Mouse (Mus musculus): ENCODE measurements around the gene Elavl4. TPM values are rescaled to one million over a fixed set of nuclear protein-coding genes. Genes with fewer than 3 reads are reported as not detected.

Gene Elavl4
- polyA plus RNA-seq, 1 experiment from 2014 or later, result 378 TPM

- WGBS, result 84% methylated on average over 11 of the region's 11 CpGs
- no peaks in the 10 kb centered on the region for H3K36me3 ChIP-seq (ENCODE audit: control insufficient read depth, insufficient read depth, low read length)
- H3K4me1 ChIP-seq (ENCODE audit: control insufficient read depth, insufficient read depth, low read length), result no peaks in the 10 kb centered on the region
- H3K4me2 ChIP-seq (ENCODE audit: low read depth), result no peak overlapping the region
- H3K27me3 ChIP-seq (ENCODE audit: control insufficient read depth, insufficient read depth, low read length), result no peaks in the 10 kb centered on the region
- no peak overlapping the region for H3K9ac ChIP-seq (ENCODE audit: low read length)
- H3K27ac ChIP-seq (ENCODE audit: low read depth, low read length), result no peak overlapping the region
- DNase-seq (ENCODE audit: low spot score) (no peak), ATAC-seq (ENCODE audit: insufficient read depth, low FRiP score, low TSS enrichment) (no peak)
- H3K4me3 ChIP-seq (ENCODE audit: low read depth, low read length), result no peak overlapping the region
- H3K9me3 ChIP-seq (ENCODE audit: control insufficient read depth, low read length), result no peaks in the 10 kb centered on the region
These were observed 45.1 kb downstream of the Elavl4 start for GRCm38 (mm10) chr4:110306559-110306958.

- Histone ChIP-seq H3K36me3 (ENCODE audit: control insufficient read depth, insufficient read depth, low read length) (no peaks in the 10 kb centered on the region), H3K9ac (ENCODE audit: low read length) (no peak overlapping the region), H3K4me3 (ENCODE audit: low read depth, low read length) (no peak overlapping the region), H3K4me1 (ENCODE audit: control insufficient read depth, insufficient read depth, low read length) (no peaks in the 10 kb centered on the region), H3K9me3 (ENCODE audit: control insufficient read depth, low read length) (no peaks in the 10 kb centered on the region), H3K27me3 (ENCODE audit: control insufficient read depth, insufficient read depth, low read length) (no peaks in the 10 kb centered on the region), H3K4me2 (ENCODE audit: low read depth) (no peak overlapping the region), H3K27ac (ENCODE audit: low read depth, low read length) (no peak overlapping the region)
- DNase-seq (ENCODE audit: low spot score) (no peak), ATAC-seq (ENCODE audit: insufficient read depth, low FRiP score, low TSS enrichment) (no peak)
- 86% methylated on average over 3 of the region's 3 CpGs for WGBS
These were observed 55.9 kb downstream of the Elavl4 start for GRCm38 (mm10) chr4:110295793-110296192.

- Histone ChIP-seq H3K9me3 (ENCODE audit: control insufficient read depth, low read length) (no peaks in the 10 kb centered on the region), H3K27me3 (ENCODE audit: control insufficient read depth, insufficient read depth, low read length) (no peaks in the 10 kb centered on the region), H3K36me3 (ENCODE audit: control insufficient read depth, insufficient read depth, low read length) (no peaks in the 10 kb centered on the region), H3K4me2 (ENCODE audit: low read depth) (no peak overlapping the region), H3K27ac (ENCODE audit: low read depth, low read length) (no peak overlapping the region), H3K4me3 (ENCODE audit: low read depth, low read length) (no peak overlapping the region), H3K9ac (ENCODE audit: low read length) (no peak overlapping the region), H3K4me1 (ENCODE audit: control insufficient read depth, insufficient read depth, low read length) (no peaks in the 10 kb centered on the region)
- ATAC-seq (ENCODE audit: insufficient read depth, low FRiP score, low TSS enrichment), result no peak
- DNase-seq (ENCODE audit: low spot score), result no peak
- WGBS, result 56% methylated on average over 5 of the region's 5 CpGs
These were observed 58.5 kb downstream of the Elavl4 start for GRCm38 (mm10) chr4:110293238-110293637.

GRCm38 (mm10) chr4:110292471-110292870 lies 59.2 kb downstream of the Elavl4 start:
- H3K27ac ChIP-seq (ENCODE audit: low read depth, low read length), result peak overlapping the region; percentile 73
- H3K36me3 ChIP-seq (ENCODE audit: control insufficient read depth, insufficient read depth, low read length), result no peaks in the 10 kb centered on the region
- H3K9ac ChIP-seq (ENCODE audit: low read length), result no peak overlapping the region; the same call in 1 of the 2 replicates
- 55% methylated on average over 10 of the region's 10 CpGs for WGBS
- H3K4me2 ChIP-seq (ENCODE audit: low read depth), result no peak overlapping the region
- H3K4me1 ChIP-seq (ENCODE audit: control insufficient read depth, insufficient read depth, low read length), result no peaks in the 10 kb centered on the region
- ATAC-seq (ENCODE audit: insufficient read depth, low FRiP score, low TSS enrichment) (peak; percentile 60; the same call in 1 of the 2 replicates), DNase-seq (ENCODE audit: low spot score) (peak; percentile 50)
- no peaks in the 10 kb centered on the region for H3K9me3 ChIP-seq (ENCODE audit: control insufficient read depth, low read length)
- no peaks in the 10 kb centered on the region for H3K27me3 ChIP-seq (ENCODE audit: control insufficient read depth, insufficient read depth, low read length)
- no peak overlapping the region for H3K4me3 ChIP-seq (ENCODE audit: low read depth, low read length)

GRCm38 (mm10) chr4:110290544-110291095 lies 61.1 kb downstream of the Elavl4 start:
- peak overlapping the region; percentile 92 for H3K27ac ChIP-seq (ENCODE audit: low read depth, low read length)
- peak overlapping the region; percentile 31 for H3K4me3 ChIP-seq (ENCODE audit: low read depth, low read length)
- H3K27me3 ChIP-seq (ENCODE audit: control insufficient read depth, insufficient read depth, low read length), result no peaks in the 10 kb centered on the region
- no peaks in the 10 kb centered on the region for H3K36me3 ChIP-seq (ENCODE audit: control insufficient read depth, insufficient read depth, low read length)
- H3K9ac ChIP-seq (ENCODE audit: low read length), result peak overlapping the region; percentile 54; the same call in 1 of the 2 replicates
- peak overlapping the region; percentile 35 for H3K4me2 ChIP-seq (ENCODE audit: low read depth)
- WGBS, result 59% methylated on average over 7 of the region's 7 CpGs
- ATAC-seq (ENCODE audit: insufficient read depth, low FRiP score, low TSS enrichment) (no peak), DNase-seq (ENCODE audit: low spot score) (peak; percentile 41)
- no peaks in the 10 kb centered on the region; the same call in 1 of the 2 replicates for H3K4me1 ChIP-seq (ENCODE audit: control insufficient read depth, insufficient read depth, low read length)
- H3K9me3 ChIP-seq (ENCODE audit: control insufficient read depth, low read length), result no peaks in the 10 kb centered on the region

- Histone ChIP-seq H3K9ac (ENCODE audit: low read length) (peak overlapping the region; percentile 54), H3K27me3 (ENCODE audit: control insufficient read depth, insufficient read depth, low read length) (no peaks in the 10 kb centered on the region), H3K4me2 (ENCODE audit: low read depth) (peak overlapping the region; percentile 35), H3K36me3 (ENCODE audit: control insufficient read depth, insufficient read depth, low read length) (no peaks in the 10 kb centered on the region), H3K4me3 (ENCODE audit: low read depth, low read length) (peak overlapping the region; percentile 31), H3K4me1 (ENCODE audit: control insufficient read depth, insufficient read depth, low read length) (no peaks in the 10 kb centered on the region; the same call in 1 of the 2 replicates), H3K9me3 (ENCODE audit: control insufficient read depth, low read length) (no peaks in the 10 kb centered on the region), H3K27ac (ENCODE audit: low read depth, low read length) (peak overlapping the region; percentile 92)
- DNase-seq (ENCODE audit: low spot score), result peak; percentile 31
- ATAC-seq (ENCODE audit: insufficient read depth, low FRiP score, low TSS enrichment), result 0 out of 2 replicates have a peak, but pooled peaks have one; percentile 45
- 31% methylated on average over 12 of the region's 12 CpGs for WGBS
These were observed 61.7 kb downstream of the Elavl4 start for GRCm38 (mm10) chr4:110290056-110290455.

GRCm38 (mm10) chr4:110287412-110288067 lies 64.2 kb downstream of the Elavl4 start:
- ATAC-seq (ENCODE audit: insufficient read depth, low FRiP score, low TSS enrichment) (peak; percentile 48), DNase-seq (ENCODE audit: low spot score) (peak; percentile 68)
- Histone ChIP-seq H3K4me1 (ENCODE audit: control insufficient read depth, insufficient read depth, low read length) (no peaks in the 10 kb centered on the region; the same call in 1 of the 2 replicates), H3K27me3 (ENCODE audit: control insufficient read depth, insufficient read depth, low read length) (no peaks in the 10 kb centered on the region), H3K9me3 (ENCODE audit: control insufficient read depth, low read length) (no peaks in the 10 kb centered on the region), H3K4me3 (ENCODE audit: low read depth, low read length) (peak overlapping the region; percentile 36), H3K9ac (ENCODE audit: low read length) (no peak overlapping the region), H3K27ac (ENCODE audit: low read depth, low read length) (peak overlapping the region; percentile 91), H3K36me3 (ENCODE audit: control insufficient read depth, insufficient read depth, low read length) (no peaks in the 10 kb centered on the region), H3K4me2 (ENCODE audit: low read depth) (peak overlapping the region; percentile 42)
- WGBS, result 17% methylated on average over 11 of the region's 11 CpGs

GRCm38 (mm10) chr4:110286841-110287240 lies 64.9 kb downstream of the Elavl4 start:
- peak overlapping the region; percentile 42 for H3K4me2 ChIP-seq (ENCODE audit: low read depth)
- H3K27me3 ChIP-seq (ENCODE audit: control insufficient read depth, insufficient read depth, low read length), result no peaks in the 10 kb centered on the region
- H3K27ac ChIP-seq (ENCODE audit: low read depth, low read length), result peak overlapping the region; percentile 91
- H3K4me3 ChIP-seq (ENCODE audit: low read depth, low read length), result peak overlapping the region; percentile 36
- DNase-seq (ENCODE audit: low spot score) (peak; percentile 12), ATAC-seq (ENCODE audit: insufficient read depth, low FRiP score, low TSS enrichment) (no peak)
- H3K4me1 ChIP-seq (ENCODE audit: control insufficient read depth, insufficient read depth, low read length), result no peaks in the 10 kb centered on the region; the same call in 1 of the 2 replicates
- 30% methylated on average over 7 of the region's 7 CpGs for WGBS
- peak overlapping the region; percentile 62 for H3K9ac ChIP-seq (ENCODE audit: low read length)
- no peaks in the 10 kb centered on the region for H3K9me3 ChIP-seq (ENCODE audit: control insufficient read depth, low read length)
- H3K36me3 ChIP-seq (ENCODE audit: control insufficient read depth, insufficient read depth, low read length), result no peaks in the 10 kb centered on the region

GRCm38 (mm10) chr4:110286371-110286781 lies 65.3 kb downstream of the Elavl4 start:
- Histone ChIP-seq H3K4me1 (ENCODE audit: control insufficient read depth, insufficient read depth, low read length) (no peaks in the 10 kb centered on the region; the same call in 1 of the 2 replicates), H3K36me3 (ENCODE audit: control insufficient read depth, insufficient read depth, low read length) (no peaks in the 10 kb centered on the region), H3K4me3 (ENCODE audit: low read depth, low read length) (peak overlapping the region; percentile 36), H3K27me3 (ENCODE audit: control insufficient read depth, insufficient read depth, low read length) (no peaks in the 10 kb centered on the region), H3K9ac (ENCODE audit: low read length) (peak overlapping the region; percentile 62), H3K4me2 (ENCODE audit: low read depth) (peak overlapping the region; percentile 42), H3K9me3 (ENCODE audit: control insufficient read depth, low read length) (no peaks in the 10 kb centered on the region), H3K27ac (ENCODE audit: low read depth, low read length) (peak overlapping the region; percentile 91)
- DNase-seq (ENCODE audit: low spot score) (peak; percentile 40), ATAC-seq (ENCODE audit: insufficient read depth, low FRiP score, low TSS enrichment) (peak; percentile 40)
- 9% methylated on average over 9 of the region's 9 CpGs for WGBS
